Mouse (Mus musculus) neural tube, embryonic 11.5 days (tissue): Measurements from ENCODE around the gene Rhoj. TPM values are rescaled to one million over a fixed set of nuclear protein-coding genes. Genes with fewer than 3 reads are reported as not detected.

Source experiments
- ATAC-seq: fragments of 200-750 bp; cut with Nextera tagmentation; 2 replicates; pipeline ENCODE4 v1.8.0; 2017; ENCODE audit warnings: moderate number of reproducible peaks, mild to moderate bottlenecking, moderate TSS enrichment, moderate library complexity; ENCODE audit not compliant: insufficient read depth, low FRiP score, low TSS enrichment
- DNase-seq: peaks from one replicate; pipeline ENCODE4 v3.0.0-alpha.2; 2015; ENCODE audit warnings: low spot score
- H3K27ac ChIP-seq: fragments of 300-500 bp; sonication (generic); 2 replicates; pipeline ENCODE4 v1.5.1; 2014; ENCODE audit warnings: low read depth, mild to moderate bottlenecking, low read length
- H3K27me3 ChIP-seq: fragments of 300-500 bp; sonication (generic); 2 replicates; pipeline ENCODE4 v1.6.1; 2014; ENCODE audit warnings: mild to moderate bottlenecking, low read length, mixed read lengths; ENCODE audit not compliant: control insufficient read depth, insufficient read depth
- H3K36me3 ChIP-seq: fragments of 300-500 bp; sonication (generic); 2 replicates; pipeline ENCODE4 v1.6.1; 2014; ENCODE audit warnings: mild to moderate bottlenecking, low read length, moderate library complexity, mixed read lengths; ENCODE audit not compliant: control insufficient read depth, insufficient read depth
- H3K4me1 ChIP-seq: fragments of 300-500 bp; sonication (generic); 2 replicates; pipeline ENCODE4 v1.6.1; 2014; ENCODE audit warnings: low read length, mixed read lengths; ENCODE audit not compliant: control insufficient read depth, insufficient read depth
- H3K4me2 ChIP-seq: fragments of 300-500 bp; sonication (generic); 2 replicates; pipeline ENCODE4 v1.6.1; 2014; ENCODE audit warnings: low read depth, mild to moderate bottlenecking, moderate library complexity
- H3K4me3 ChIP-seq: fragments of 300-500 bp; sonication (generic); 2 replicates; pipeline ENCODE4 v1.5.1; 2014; ENCODE audit warnings: low read depth, low read length
- H3K9ac ChIP-seq: fragments of 300-500 bp; sonication (generic); 2 replicates; pipeline ENCODE4 v1.6.1; 2014; ENCODE audit warnings: mild to moderate bottlenecking, low read length
- H3K9me3 ChIP-seq: fragments of 300-500 bp; sonication (generic); 2 replicates; pipeline ENCODE4 v1.6.1; 2016; ENCODE audit warnings: low read length; ENCODE audit not compliant: control insufficient read depth
- WGBS: fragments of 180-500 bp; shearing (Covaris S2); extraction: QIAGEN DNeasy Blood & Tissue Kit; methylation state at CpG from one replicate; pipeline ENCODE4 v1.1.7; 2014; 5-methylcytosine and 5-hydroxymethylcytosine counted together
- polyA plus RNA-seq: library from polyadenylated mRNA; unstranded; fragments of >200 nt; fragmentation: Nextera tagmentation; extraction: Ambion mirVana; gene quantifications from 2 replicates; pipeline ENCODE4 v1.2.1, GENCODE M21; 2014

The Rhoj gene
- polyA plus RNA-seq, 1 experiment from 2014 or later, result 32.0 TPM

GRCm38 (mm10) chr12:75292939-75293338 lies 15.2 kb upstream of the Rhoj start:
- no peak for DNase-seq
- Histone ChIP-seq H3K9me3 (no peaks in the 10 kb centered on the region), H3K4me3 (no peak overlapping the region), H3K27me3 (no peaks in the 10 kb centered on the region), H3K9ac (no peak overlapping the region), H3K4me2 (no peak overlapping the region), H3K27ac (no peak overlapping the region), H3K36me3 (no peaks in the 10 kb centered on the region), H3K4me1 (no peaks in the 10 kb centered on the region)
- 91% methylated on average over 6 of the region's 6 CpGs for WGBS
- ATAC-seq, result no peak

DNA sequence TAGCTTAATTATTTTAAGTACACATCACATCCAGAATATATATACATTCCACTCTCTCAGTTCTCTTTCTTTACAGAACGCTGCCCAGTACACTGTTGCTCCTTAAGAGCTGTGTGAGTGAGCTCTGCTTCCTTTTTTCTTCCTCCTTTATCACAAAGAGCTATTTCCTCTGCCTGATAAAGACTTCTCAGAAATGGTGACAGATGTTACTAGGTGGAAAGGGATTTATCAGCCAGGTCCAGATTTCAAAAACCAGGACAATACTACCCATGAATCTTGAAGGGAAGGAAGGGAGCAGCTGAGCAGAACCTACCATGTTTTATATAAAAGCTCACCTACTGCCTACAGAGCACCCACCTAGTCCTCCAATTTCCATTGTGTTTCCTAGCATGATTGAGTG lies 8.3 kb upstream of the Rhoj start:
- Histone ChIP-seq H3K36me3 (no peaks in the 10 kb centered on the region), H3K27ac (no peak overlapping the region), H3K9me3 (no peaks in the 10 kb centered on the region), H3K4me2 (no peak overlapping the region), H3K4me1 (no peaks in the 10 kb centered on the region), H3K27me3 (no peaks in the 10 kb centered on the region), H3K9ac (no peak overlapping the region), H3K4me3 (no peak overlapping the region)
- WGBS, result 78% methylated on average over 1 of the region's 1 CpGs
- ATAC-seq (no peak), DNase-seq (no peak)

DNA sequence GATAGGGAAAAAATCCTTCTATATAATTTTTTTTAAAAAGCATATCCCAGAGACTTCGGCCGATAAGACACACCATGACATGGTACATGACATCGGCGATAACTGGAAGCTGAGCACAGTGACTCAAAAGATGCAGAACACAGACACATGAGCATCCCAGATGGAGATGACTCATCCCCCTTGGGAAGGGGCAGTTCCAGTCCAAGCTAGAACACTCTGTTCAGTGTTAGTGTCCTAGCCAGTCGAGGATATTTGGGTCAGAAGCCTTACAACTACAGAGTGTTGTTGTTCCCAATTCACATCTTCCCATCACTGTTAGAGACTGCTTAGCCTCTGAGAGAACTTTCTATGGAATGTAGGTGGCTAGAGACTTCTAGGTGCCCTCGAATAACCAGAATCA lies 4.0 kb upstream of the Rhoj start:
- Histone ChIP-seq H3K36me3 (no peaks in the 10 kb centered on the region), H3K9me3 (no peaks in the 10 kb centered on the region), H3K9ac (no peak overlapping the region), H3K4me2 (no peak overlapping the region), H3K27me3 (no peaks in the 10 kb centered on the region), H3K27ac (no peak overlapping the region), H3K4me3 (no peak overlapping the region), H3K4me1 (no peaks in the 10 kb centered on the region)
- 91% methylated on average over 6 of the region's 6 CpGs for WGBS
- no peak for ATAC-seq
- DNase-seq, result no peak

- 39% methylated on average over 6 of the region's 6 CpGs for WGBS
- Histone ChIP-seq H3K4me3 (peak overlapping the region; percentile 4; the same call in 1 of the 2 replicates), H3K27ac (no peak overlapping the region), H3K36me3 (no peaks in the 10 kb centered on the region), H3K4me2 (peak overlapping the region; percentile 20; the same call in 1 of the 2 replicates), H3K27me3 (no peaks in the 10 kb centered on the region), H3K9me3 (no peaks in the 10 kb centered on the region), H3K9ac (no peak overlapping the region), H3K4me1 (no peaks in the 10 kb centered on the region)
- ATAC-seq, result no peak
- peak; percentile 25 for DNase-seq
These were observed 1.6 kb downstream of the Rhoj start for GRCm38 (mm10) chr12:75309756-75310155.

- peak; percentile 11 for DNase-seq
- Histone ChIP-seq H3K36me3 (no peaks in the 10 kb centered on the region), H3K9me3 (no peaks in the 10 kb centered on the region), H3K4me1 (no peaks in the 10 kb centered on the region), H3K27ac (no peak overlapping the region), H3K27me3 (no peaks in the 10 kb centered on the region), H3K4me2 (no peak overlapping the region), H3K4me3 (no peak overlapping the region), H3K9ac (no peak overlapping the region)
- ATAC-seq, result no peak
- 78% methylated on average over 12 of the region's 12 CpGs for WGBS
These were observed 2.6 kb downstream of the Rhoj start for GRCm38 (mm10) chr12:75310766-75311165.

- DNase-seq (no peak), ATAC-seq (no peak)
- WGBS, result 84% methylated on average over 8 of the region's 8 CpGs
These were observed 3.8 kb downstream of the Rhoj start for GRCm38 (mm10) chr12:75311879-75312278.

DNA sequence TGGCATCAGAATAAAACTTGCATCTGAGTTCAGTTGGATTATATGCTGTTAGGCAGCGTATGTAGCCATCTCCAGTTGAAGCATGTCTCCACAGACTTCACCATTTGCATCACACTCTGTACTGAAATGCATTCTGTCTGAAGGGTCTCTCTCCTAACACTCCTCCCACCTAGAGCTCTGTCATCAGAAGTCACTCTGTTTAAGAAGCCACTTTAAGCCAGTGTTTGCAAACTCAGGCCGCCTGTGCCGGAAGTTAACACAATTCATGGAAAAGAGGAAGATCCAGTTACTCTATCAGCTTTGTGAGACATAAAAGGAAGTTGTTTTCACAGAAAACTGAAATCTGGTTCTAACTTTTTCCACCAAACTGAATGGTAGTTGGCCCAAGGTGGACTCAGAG lies 5.9 kb downstream of the Rhoj start:
- DNase-seq (no peak), ATAC-seq (no peak)
- H3K9ac ChIP-seq, result no peak overlapping the region
- H3K27ac ChIP-seq, result no peak overlapping the region
- no peak overlapping the region for H3K4me2 ChIP-seq
- H3K27me3 ChIP-seq, result no peaks in the 10 kb centered on the region
- H3K9me3 ChIP-seq, result no peaks in the 10 kb centered on the region
- WGBS, result 81% methylated on average over 3 of the region's 3 CpGs
- H3K4me3 ChIP-seq, result no peak overlapping the region
- no peaks in the 10 kb centered on the region for H3K4me1 ChIP-seq
- H3K36me3 ChIP-seq, result no peaks in the 10 kb centered on the region

More at GRCm38 (mm10) chr12:75311879-75312278, 3.8 kb downstream of the Rhoj start:
- Histone ChIP-seq H3K4me3 (no peak overlapping the region), H3K4me2 (no peak overlapping the region), H3K9me3 (no peaks in the 10 kb centered on the region), H3K27me3 (no peaks in the 10 kb centered on the region), H3K36me3 (no peaks in the 10 kb centered on the region), H3K4me1 (no peaks in the 10 kb centered on the region), H3K27ac (no peak overlapping the region), H3K9ac (no peak overlapping the region)

DNA sequence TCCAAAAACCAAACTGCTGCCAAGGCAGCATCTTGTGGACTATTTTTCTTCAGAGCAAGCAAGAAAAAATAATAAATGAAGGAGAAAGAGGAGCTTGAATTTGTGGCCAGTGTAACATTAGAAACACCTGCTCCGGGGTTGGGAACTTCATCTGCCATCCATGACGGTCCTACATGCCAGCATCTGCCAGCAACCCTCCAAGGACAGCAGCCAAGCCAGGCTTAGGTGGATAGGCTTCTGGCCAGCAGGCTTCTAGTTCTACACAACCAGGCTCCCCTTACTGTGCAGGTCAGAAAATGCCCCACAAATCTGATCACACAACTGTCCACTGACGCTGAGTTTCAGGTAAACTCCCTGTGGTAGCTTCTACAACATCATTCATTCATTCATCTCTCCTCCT lies 7.7 kb downstream of the Rhoj start:
- no peak for ATAC-seq
- no peaks in the 10 kb centered on the region for H3K9me3 ChIP-seq
- H3K27me3 ChIP-seq, result no peaks in the 10 kb centered on the region
- no peak overlapping the region for H3K9ac ChIP-seq
- no peak overlapping the region for H3K4me2 ChIP-seq
- H3K4me3 ChIP-seq, result no peak overlapping the region
- DNase-seq, result no peak
- no peaks in the 10 kb centered on the region for H3K36me3 ChIP-seq
- H3K4me1 ChIP-seq, result no peaks in the 10 kb centered on the region
- H3K27ac ChIP-seq, result no peak overlapping the region
- WGBS, result 84% methylated on average over 3 of the region's 3 CpGs

GRCm38 (mm10) chr12:75320441-75320925 lies 12.4 kb downstream of the Rhoj start:
- H3K4me1 ChIP-seq, result no peaks in the 10 kb centered on the region
- no peak for ATAC-seq
- 77% methylated on average over 12 of the region's 12 CpGs for WGBS

More at GRCm38 (mm10) chr12:75320441-75320925, 12.4 kb downstream of the Rhoj start:
- Histone ChIP-seq H3K4me2 (no peak overlapping the region), H3K9me3 (no peaks in the 10 kb centered on the region), H3K27me3 (no peaks in the 10 kb centered on the region), H3K27ac (no peak overlapping the region), H3K4me3 (no peak overlapping the region), H3K9ac (no peak overlapping the region), H3K36me3 (no peaks in the 10 kb centered on the region)
- no peak for DNase-seq
